Mouse (Mus musculus) stomach, postnatal 0 days (tissue): ENCODE measurements around the gene Aldh1l1.

Source experiments
- CTCF ChIP-seq: IDR thresholded peaks from 2 replicates; pipeline ENCODE4 v1.5.1; 2016; ENCODE audit warnings: antibody characterized with exemption, low read depth, mild to moderate bottlenecking, moderate library complexity
- EP300 ChIP-seq: optimal IDR thresholded peaks from 2 replicates; pipeline ENCODE3; 2016; ENCODE audit warnings: antibody characterized with exemption

DNA sequence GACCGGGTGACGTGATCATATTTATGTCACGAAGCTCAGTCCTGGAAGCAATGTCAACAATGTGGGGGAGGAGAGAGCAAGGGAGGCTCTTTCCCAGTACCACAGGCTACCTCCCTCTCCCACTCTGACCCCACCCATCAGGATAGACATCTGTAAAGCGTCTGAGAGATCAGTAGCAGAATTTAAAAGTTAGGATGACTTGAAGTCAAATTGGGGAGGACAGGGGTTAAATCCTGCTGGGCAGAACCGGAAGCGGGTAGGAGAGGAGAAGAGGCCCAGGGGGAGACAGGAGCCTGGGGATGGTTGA, 135.3 kb downstream of the Aldh1l1 start:
- no peak for TF ChIP-seq CTCF
- TF ChIP-seq EP300, result no peak
